Mouse (Mus musculus) liver, adult 2 months (tissue): ENCODE results near the gene Hoxa4.

ENCODE experiments used
- CTCF ChIP-seq: fragments of 200-500 bp; IDR thresholded peaks from 2 replicates; pipeline ENCODE4 v1.5.1; 2011; ENCODE audit warnings: low read depth, low read length, control low read depth
- POLR2A ChIP-seq: fragments of 200-500 bp; IDR thresholded peaks from 2 replicates; pipeline ENCODE4 v1.6.1; 2011; ENCODE audit warnings: low read length, control low read depth; ENCODE audit not compliant: insufficient read depth; ENCODE audit errors: extremely low read depth

DNA sequence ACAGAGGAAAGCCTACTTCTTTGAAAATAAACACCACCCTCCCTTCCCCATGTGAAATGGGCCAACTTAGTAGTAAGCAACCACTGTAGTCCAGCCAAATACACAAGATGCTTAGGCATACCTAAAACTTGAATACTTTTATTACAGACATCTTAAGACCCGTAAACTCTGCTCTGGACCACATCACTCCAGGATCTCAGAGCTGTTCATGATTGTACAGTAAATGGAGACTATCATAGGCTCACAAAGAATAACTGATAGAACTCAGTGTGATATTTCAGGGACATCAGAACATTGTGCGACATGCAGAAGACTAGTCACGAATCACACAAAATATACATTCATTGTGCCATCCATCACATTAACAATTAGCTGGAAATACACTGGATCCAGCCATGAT is 36.1 kb downstream of the Hoxa4 start:
- TF ChIP-seq CTCF: no peak
- no peak for TF ChIP-seq POLR2A
